Mouse (Mus musculus): ENCODE measurements around the gene Cage1.

DNA sequence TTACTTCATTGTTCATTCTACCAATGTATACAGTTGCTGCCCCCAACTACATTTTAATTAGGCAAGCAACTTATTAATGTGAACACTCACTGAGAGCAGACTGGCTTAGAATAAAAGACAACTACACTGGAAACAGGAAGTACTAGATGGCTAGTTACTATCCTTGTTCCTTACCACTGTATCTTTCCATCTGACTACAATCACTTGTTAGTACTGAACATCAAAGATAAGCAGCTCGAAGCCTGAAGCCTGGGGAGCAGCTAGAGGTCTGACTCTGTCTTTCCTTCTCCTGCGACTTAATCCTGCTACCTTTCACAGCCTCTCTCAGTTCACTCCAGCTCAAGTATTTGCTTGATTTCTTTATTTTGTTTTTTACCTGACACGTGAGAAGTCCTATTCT, 18.1 kb downstream of the Cage1 start:
- no peak for TF ChIP-seq CTCF (IDR thresholded peaks at IDR 0.05; ENCODE audit: extremely low read depth, insufficient read depth, low read length)
- no peak for TF ChIP-seq POLR2A (IDR thresholded peaks at IDR 0.05; ENCODE audit: extremely low read depth, insufficient read depth, low read length)
